ENCODE assay signal across 12 mouse cellular contexts in the genomic region with DNA sequence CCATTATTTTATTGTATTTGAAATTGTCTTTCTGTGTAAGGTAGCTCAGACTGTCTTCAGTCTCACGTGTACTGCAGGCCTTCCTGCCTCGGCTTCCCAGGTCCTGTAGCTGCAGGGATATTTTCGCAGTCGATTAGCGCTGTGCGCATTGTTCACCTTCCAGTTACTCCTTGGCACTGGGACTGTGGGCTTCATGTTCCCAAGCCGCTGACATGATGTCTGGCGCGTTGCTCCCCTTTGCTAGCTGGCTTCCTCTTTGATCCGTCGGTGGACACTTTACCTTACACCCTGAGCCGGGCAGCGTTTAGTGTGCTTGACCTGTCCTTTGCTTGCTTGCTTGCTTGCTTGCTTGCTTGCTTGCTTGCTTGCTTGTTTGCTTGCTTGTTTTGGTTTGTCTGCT. TPM values are rescaled to one million over a fixed set of nuclear protein-coding genes. Genes with fewer than 3 reads are reported as not detected.
DNase-seq lines count a peak whose midpoint lies in the region; ATAC-seq and TF ChIP-seq lines count a peak whose summit lies in the region.
"Had no signal": no experiment of that assay in that cellular context is flagged by ENCODE, and none has a peak within 500 bp of the region (broad histone marks: within the 10 kb centered on the region; RNA-seq: fewer than 3 reads in every experiment).

No protein-coding gene starts in this region.

- H3K4me3 ChIP-seq in gastrocnemius, adult 2 months: no peak overlapping the region
- no peak overlapping the region for H3K4me3 ChIP-seq in layer of hippocampus, adult 2 months
- H3K4me3 ChIP-seq in bone marrow macrophage, adult 2 months (ENCODE audit: insufficient read depth, low read length): no peak overlapping the region
- no peak overlapping the region for H3K4me3 ChIP-seq in liver, postnatal 0 days (ENCODE audit: low read depth, low read length)
- H3K4me3 ChIP-seq: forebrain, embryonic 15.5 days; intestine, embryonic 15.5 days; midbrain, embryonic 13.5 days had no signal

- H3K9me3 ChIP-seq in liver, postnatal 0 days (ENCODE audit: low read length): no peaks in the 10 kb centered on the region
- H3K9me3 ChIP-seq: forebrain, embryonic 15.5 days; intestine, embryonic 15.5 days; midbrain, embryonic 13.5 days had no signal

- TF ChIP-seq CTCF in gastrocnemius, adult 2 months (IDR thresholded peaks at IDR 0.05): no peak
- TF ChIP-seq CTCF in layer of hippocampus, adult 2 months (conservative IDR thresholded peaks at IDR 0.05): no peak
- no peak for TF ChIP-seq CTCF in bone marrow macrophage, adult 2 months (IDR thresholded peaks at IDR 0.05; ENCODE audit: low read depth, low read length)
- no peak for TF ChIP-seq CTCF in liver, postnatal 0 days (IDR thresholded peaks at IDR 0.05; ENCODE audit: low read depth)

- WGBS in liver, postnatal 0 days (ENCODE audit: insufficient replicate concordance): 52% methylated on average over 13 of the region's 13 CpGs

- no peaks in the 10 kb centered on the region for H3K27me3 ChIP-seq in liver, postnatal 0 days (ENCODE audit: insufficient read depth, low read length)
- H3K27me3 ChIP-seq: forebrain, embryonic 15.5 days; intestine, embryonic 15.5 days; midbrain, embryonic 13.5 days had no signal

- ATAC-seq in liver, postnatal 0 days: no peak
- ATAC-seq: forebrain, embryonic 15.5 days; intestine, embryonic 15.5 days; midbrain, embryonic 13.5 days had no signal

- peak overlapping the region; percentile 56 for H3K27ac ChIP-seq in gastrocnemius, adult 2 months
- peak overlapping the region; percentile 78 for H3K27ac ChIP-seq in layer of hippocampus, adult 2 months
- H3K27ac ChIP-seq in bone marrow macrophage, adult 2 months (ENCODE audit: insufficient read depth, low read depth, low read length): peak overlapping the region; percentile 89
- peak overlapping the region; percentile 62 for H3K27ac ChIP-seq in liver, postnatal 0 days (ENCODE audit: low read depth)
- H3K27ac ChIP-seq: forebrain, embryonic 15.5 days; intestine, embryonic 15.5 days had no signal

- 0 out of 2 replicates have a peak, but pooled peaks cover 2% of the 10 kb centered on the region for H3K36me3 ChIP-seq in liver, postnatal 0 days (replicated peaks; ENCODE audit: insufficient read depth, low read length)
- H3K36me3 ChIP-seq: forebrain, embryonic 15.5 days; intestine, embryonic 15.5 days; midbrain, embryonic 13.5 days had no signal

- TF ChIP-seq EP300 in liver, postnatal 0 days (IDR thresholded peaks at IDR 0.05; ENCODE audit: low read depth): no peak

- peaks cover 90% of the 10 kb centered on the region for H3K4me1 ChIP-seq in bone marrow macrophage, adult 2 months (ENCODE audit: control insufficient read depth, insufficient read depth, low read length)
- peaks cover 76% of the 10 kb centered on the region for H3K4me1 ChIP-seq in liver, postnatal 0 days (ENCODE audit: insufficient read depth)

- TF ChIP-seq POLR2A in bone marrow macrophage, adult 2 months (IDR thresholded peaks at IDR 0.05; ENCODE audit: borderline replicate concordance, low read depth, low read length): no peak

- H3K9ac ChIP-seq in liver, postnatal 0 days (replicated peaks): no peak overlapping the region
- H3K9ac ChIP-seq: forebrain, embryonic 15.5 days; intestine, embryonic 15.5 days; midbrain, embryonic 13.5 days had no signal

- intact Hi-C loops in gastrocnemius, adult 2 months (cut with DNase I): no loop called here

- DNase-seq in gastrocnemius, adult 2 months: peak; percentile 51
- no peak for DNase-seq in gastrocnemius, adult 8-10 months (ENCODE audit: low spot score in 2 of 2)
- no peak for DNase-seq in layer of hippocampus, adult 2 months (ENCODE audit: low spot score in 2 of 2)
- no peak for DNase-seq in layer of hippocampus, postnatal 10 days (ENCODE audit: low spot score in 2 of 2)
- DNase-seq in liver, postnatal 0 days: no peak
- no peak for DNase-seq in thymus, postnatal 14 days
- DNase-seq in urinary bladder, adult 2 months (ENCODE audit: low spot score): no peak
- DNase-seq: right cerebral cortex, postnatal 14 days had no signal

- H3K4me2 ChIP-seq in liver, postnatal 0 days (ENCODE audit: low read depth, low read length): no peak overlapping the region
- H3K4me2 ChIP-seq: forebrain, embryonic 15.5 days; intestine, embryonic 15.5 days; midbrain, embryonic 13.5 days had no signal

RNA-seq across cellular contexts. Expression of a gene that starts 16.7 kb away (rescaled TPM):
- total RNA-seq in gastrocnemius, adult 2 months (2021): 10 to 100 TPM; 15.4 to 19.6 TPM
- 10 to 100 TPM; 10.6 to 16.5 (median 14.9) TPM for total RNA-seq in gastrocnemius, adult 8-10 months (2022)
- total RNA-seq in layer of hippocampus, adult 2 months (2021): 10 to 100 TPM; 56.3 to 64.4 TPM
- total RNA-seq in layer of hippocampus, postnatal 10 days (2021): 10 to 100 TPM; 71.1 to 73.0 TPM
- 84.4 and 94.5 TPM in 2 replicates for polyA plus RNA-seq in bone marrow macrophage, adult 2 months (2012; ENCODE audit: insufficient read depth, insufficient read length, missing spikeins)
- 31.4 and 32.4 TPM in 2 replicates for polyA plus RNA-seq in liver, postnatal 0 days (2015; fragmentation: Nextera tagmentation; extraction: Ambion mirVana)
- 34.5 and 35.1 TPM in 2 replicates for polyA plus RNA-seq in urinary bladder, adult 2 months (2012; rRNA removed)
